Mouse (Mus musculus): Measurements from ENCODE around the gene Rpl5. TPM values are rescaled to one million over a fixed set of nuclear protein-coding genes. Genes with fewer than 3 reads are reported as not detected.

Rpl5 gene
- polyA plus RNA-seq, 1 experiment from 2014 or later = 81.1 TPM

GRCm38 (mm10) chr5:107938886-107939285, 38.6 kb downstream of the Rpl5 start:
- Histone ChIP-seq H3K9ac (replicated peaks; ENCODE audit: low read length) (no peak overlapping the region), H3K36me3 (ENCODE audit: insufficient read depth, low read length) (no peaks in the 10 kb centered on the region), H3K27me3 (ENCODE audit: insufficient read depth, low read length) (no peaks in the 10 kb centered on the region), H3K9me3 (ENCODE audit: low read length) (no peaks in the 10 kb centered on the region), H3K4me1 (ENCODE audit: insufficient read depth, low read length) (no peaks in the 10 kb centered on the region), H3K4me2 (replicated peaks; ENCODE audit: low read depth, low read length) (no peak overlapping the region), H3K4me3 (ENCODE audit: low read length) (no peak overlapping the region), H3K27ac (ENCODE audit: low read length) (no peak overlapping the region)
- WGBS = 94% methylated on average over 2 of the region's 2 CpGs
- no peak for ATAC-seq (ENCODE audit: low FRiP score, low TSS enrichment)

GRCm38 (mm10) chr5:107939701-107940100, 39.4 kb downstream of the Rpl5 start:
- no peak overlapping the region for H3K9ac ChIP-seq (replicated peaks; ENCODE audit: low read length)
- no peak for ATAC-seq (ENCODE audit: low FRiP score, low TSS enrichment)
- no peaks in the 10 kb centered on the region for H3K36me3 ChIP-seq (ENCODE audit: insufficient read depth, low read length)
- H3K9me3 ChIP-seq (ENCODE audit: low read length) = no peaks in the 10 kb centered on the region
- WGBS = 75% methylated on average over 3 of the region's 3 CpGs
- no peaks in the 10 kb centered on the region for H3K27me3 ChIP-seq (ENCODE audit: insufficient read depth, low read length)
- no peak overlapping the region for H3K4me3 ChIP-seq (ENCODE audit: low read length)
- no peaks in the 10 kb centered on the region for H3K4me1 ChIP-seq (ENCODE audit: insufficient read depth, low read length)
- no peak overlapping the region for H3K27ac ChIP-seq (ENCODE audit: low read length)
- no peak overlapping the region for H3K4me2 ChIP-seq (replicated peaks; ENCODE audit: low read depth, low read length)

DNA sequence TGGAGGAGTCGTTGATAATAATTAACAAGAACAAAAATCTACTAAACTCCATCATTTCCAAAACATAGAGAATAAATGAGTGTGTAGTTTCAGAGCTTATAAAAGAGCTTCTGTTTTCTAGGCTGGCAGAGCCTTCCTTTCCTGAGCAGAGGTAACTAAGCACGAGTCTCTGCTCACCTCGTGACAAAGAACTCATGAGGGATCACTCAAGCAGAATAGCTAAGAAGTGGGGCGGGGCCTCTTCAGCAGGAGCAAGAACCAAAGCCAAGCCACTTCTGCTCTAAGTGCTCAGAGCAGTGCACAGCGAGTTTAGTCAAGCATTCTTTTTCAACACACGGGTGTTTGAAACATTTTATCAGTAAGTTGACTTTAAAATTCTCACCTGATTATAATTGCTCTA, 40.9 kb downstream of the Rpl5 start:
- no peaks in the 10 kb centered on the region for H3K4me1 ChIP-seq (ENCODE audit: insufficient read depth, low read length)
- H3K27ac ChIP-seq (ENCODE audit: low read length) = no peak overlapping the region
- no peak overlapping the region for H3K4me3 ChIP-seq (ENCODE audit: low read length)
- no peak overlapping the region for H3K9ac ChIP-seq (replicated peaks; ENCODE audit: low read length)
- H3K4me2 ChIP-seq (replicated peaks; ENCODE audit: low read depth, low read length) = no peak overlapping the region
- 44% methylated on average over 6 of the region's 6 CpGs for WGBS
- H3K27me3 ChIP-seq (ENCODE audit: insufficient read depth, low read length) = no peaks in the 10 kb centered on the region
- no peaks in the 10 kb centered on the region for H3K9me3 ChIP-seq (ENCODE audit: low read length)
- no peaks in the 10 kb centered on the region for H3K36me3 ChIP-seq (ENCODE audit: insufficient read depth, low read length)
- ATAC-seq (ENCODE audit: low FRiP score, low TSS enrichment) = peak; percentile 57; the same call in 1 of the 2 replicates

DNA sequence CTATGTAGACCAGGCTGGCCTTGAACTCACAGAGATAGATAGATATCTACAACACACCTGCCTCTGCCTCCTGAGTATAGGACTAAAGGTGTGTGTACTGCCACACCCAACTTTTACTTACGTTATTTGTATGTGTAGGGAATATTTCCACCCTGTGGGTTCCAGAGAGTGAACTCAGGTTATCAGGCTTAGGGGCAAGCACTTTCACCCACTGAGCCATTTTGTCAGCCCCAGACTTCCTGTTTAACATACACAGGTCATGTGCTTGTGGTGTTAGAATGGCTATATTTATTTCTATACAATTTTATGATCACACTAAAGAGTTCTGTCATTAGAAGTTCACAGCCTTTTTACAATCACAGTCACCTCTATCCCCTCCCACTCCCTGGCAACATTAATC, 42.6 kb downstream of the Rpl5 start:
- WGBS = 83% methylated on average over 1 of the region's 1 CpGs
- no peak overlapping the region for H3K9ac ChIP-seq (replicated peaks; ENCODE audit: low read length)
- no peak overlapping the region for H3K4me2 ChIP-seq (replicated peaks; ENCODE audit: low read depth, low read length)
- no peaks in the 10 kb centered on the region for H3K9me3 ChIP-seq (ENCODE audit: low read length)
- H3K27me3 ChIP-seq (ENCODE audit: insufficient read depth, low read length) = no peaks in the 10 kb centered on the region
- no peaks in the 10 kb centered on the region for H3K36me3 ChIP-seq (ENCODE audit: insufficient read depth, low read length)
- H3K4me1 ChIP-seq (ENCODE audit: insufficient read depth, low read length) = no peaks in the 10 kb centered on the region
- no peak overlapping the region for H3K27ac ChIP-seq (ENCODE audit: low read length)
- no peak overlapping the region for H3K4me3 ChIP-seq (ENCODE audit: low read length)
- no peak for ATAC-seq (ENCODE audit: low FRiP score, low TSS enrichment)

GRCm38 (mm10) chr5:107943526-107943925, 43.2 kb downstream of the Rpl5 start:
- no peak for ATAC-seq (ENCODE audit: low FRiP score, low TSS enrichment)
- H3K27me3 ChIP-seq (ENCODE audit: insufficient read depth, low read length) = no peaks in the 10 kb centered on the region
- no peak overlapping the region for H3K27ac ChIP-seq (ENCODE audit: low read length)
- no peaks in the 10 kb centered on the region for H3K4me1 ChIP-seq (ENCODE audit: insufficient read depth, low read length)
- H3K9me3 ChIP-seq (ENCODE audit: low read length) = no peaks in the 10 kb centered on the region
- H3K9ac ChIP-seq (replicated peaks; ENCODE audit: low read length) = no peak overlapping the region
- no peaks in the 10 kb centered on the region for H3K36me3 ChIP-seq (ENCODE audit: insufficient read depth, low read length)
- 86% methylated on average over 6 of the region's 6 CpGs for WGBS
- no peak overlapping the region for H3K4me3 ChIP-seq (ENCODE audit: low read length)
- no peak overlapping the region for H3K4me2 ChIP-seq (replicated peaks; ENCODE audit: low read depth, low read length)

DNA sequence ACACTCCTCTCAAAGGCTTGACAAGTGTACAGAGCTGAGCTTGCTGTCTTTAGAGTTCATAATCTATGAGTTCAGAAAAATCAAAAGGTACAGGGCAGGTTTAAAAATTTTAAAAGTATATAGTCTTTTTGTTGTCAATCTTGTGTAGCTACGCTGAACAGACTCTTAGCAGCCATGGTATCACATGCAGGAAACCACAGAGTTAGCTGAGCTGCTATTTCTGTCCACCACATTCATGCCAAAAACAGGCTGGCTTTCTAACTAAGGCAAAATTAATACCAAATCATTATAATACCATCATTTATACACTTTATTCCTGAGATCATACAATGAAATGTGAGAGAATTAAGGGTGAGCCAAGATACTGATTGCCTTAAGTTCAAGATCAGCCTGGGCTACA, 46.2 kb downstream of the Rpl5 start:
- no peak for ATAC-seq (ENCODE audit: low FRiP score, low TSS enrichment)
- Histone ChIP-seq H3K4me2 (replicated peaks; ENCODE audit: low read depth, low read length) (no peak overlapping the region), H3K9ac (replicated peaks; ENCODE audit: low read length) (no peak overlapping the region), H3K27me3 (ENCODE audit: insufficient read depth, low read length) (no peaks in the 10 kb centered on the region), H3K27ac (ENCODE audit: low read length) (no peak overlapping the region), H3K9me3 (ENCODE audit: low read length) (no peaks in the 10 kb centered on the region), H3K4me1 (ENCODE audit: insufficient read depth, low read length) (no peaks in the 10 kb centered on the region), H3K36me3 (ENCODE audit: insufficient read depth, low read length) (no peaks in the 10 kb centered on the region), H3K4me3 (ENCODE audit: low read length) (no peak overlapping the region)
- WGBS = 97% methylated on average over 1 of the region's 1 CpGs

DNA sequence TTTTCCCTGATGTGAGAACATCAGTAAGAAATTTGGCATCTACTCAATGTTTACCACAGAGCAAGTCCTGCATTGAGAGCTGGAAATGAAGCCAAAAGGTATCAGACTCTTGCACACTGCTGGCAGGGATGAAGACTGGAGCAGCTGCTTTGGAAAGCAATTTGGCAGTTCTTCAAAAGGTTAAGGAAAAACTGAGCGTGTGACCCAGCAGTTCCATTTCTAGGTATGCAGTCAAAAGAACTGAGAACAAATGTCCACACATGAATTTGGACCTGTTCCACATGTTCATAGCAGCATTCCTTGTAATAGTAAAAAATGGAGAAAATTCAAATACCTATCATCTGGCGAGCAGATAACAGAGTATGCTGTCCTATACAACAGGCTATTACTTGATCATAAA, 47.2 kb downstream of the Rpl5 start:
- Histone ChIP-seq H3K27me3 (ENCODE audit: insufficient read depth, low read length) (no peaks in the 10 kb centered on the region), H3K4me3 (ENCODE audit: low read length) (no peak overlapping the region), H3K27ac (ENCODE audit: low read length) (no peak overlapping the region), H3K9me3 (ENCODE audit: low read length) (no peaks in the 10 kb centered on the region), H3K4me1 (ENCODE audit: insufficient read depth, low read length) (no peaks in the 10 kb centered on the region), H3K9ac (replicated peaks; ENCODE audit: low read length) (no peak overlapping the region), H3K36me3 (ENCODE audit: insufficient read depth, low read length) (no peaks in the 10 kb centered on the region), H3K4me2 (replicated peaks; ENCODE audit: low read depth, low read length) (no peak overlapping the region)
- WGBS = 60% methylated on average over 2 of the region's 2 CpGs
- no peak for ATAC-seq (ENCODE audit: low FRiP score, low TSS enrichment)

DNA sequence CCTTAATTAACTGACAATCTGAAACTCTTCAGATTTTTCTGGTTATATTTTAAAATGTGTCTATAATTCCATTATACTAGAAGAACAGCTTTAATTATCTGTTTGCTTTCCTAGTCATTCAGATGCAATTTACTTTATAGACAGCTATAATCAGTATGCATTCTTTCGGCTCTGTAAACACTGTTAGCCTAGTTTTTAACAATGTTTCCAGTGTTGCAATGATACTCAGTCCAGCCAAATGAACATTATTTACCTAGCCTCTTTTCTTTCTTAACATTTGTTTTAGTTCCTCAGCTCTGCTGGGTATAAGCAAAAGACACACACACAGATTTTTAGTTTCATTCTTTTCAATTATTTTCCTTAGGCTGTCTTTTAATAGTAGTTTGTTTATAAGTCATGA, 48.6 kb downstream of the Rpl5 start:
- Histone ChIP-seq H3K4me1 (ENCODE audit: insufficient read depth, low read length) (no peaks in the 10 kb centered on the region), H3K4me3 (ENCODE audit: low read length) (no peak overlapping the region), H3K9me3 (ENCODE audit: low read length) (no peaks in the 10 kb centered on the region), H3K27me3 (ENCODE audit: insufficient read depth, low read length) (no peaks in the 10 kb centered on the region), H3K4me2 (replicated peaks; ENCODE audit: low read depth, low read length) (no peak overlapping the region), H3K27ac (ENCODE audit: low read length) (no peak overlapping the region), H3K9ac (replicated peaks; ENCODE audit: low read length) (no peak overlapping the region), H3K36me3 (ENCODE audit: insufficient read depth, low read length) (no peaks in the 10 kb centered on the region)
- WGBS = 92% methylated on average over 1 of the region's 1 CpGs
- ATAC-seq (ENCODE audit: low FRiP score, low TSS enrichment) = no peak

- Histone ChIP-seq H3K4me1 (ENCODE audit: insufficient read depth, low read length) (no peaks in the 10 kb centered on the region), H3K9ac (replicated peaks; ENCODE audit: low read length) (no peak overlapping the region), H3K27me3 (ENCODE audit: insufficient read depth, low read length) (no peaks in the 10 kb centered on the region), H3K9me3 (ENCODE audit: low read length) (no peaks in the 10 kb centered on the region), H3K4me3 (ENCODE audit: low read length) (no peak overlapping the region), H3K4me2 (replicated peaks; ENCODE audit: low read depth, low read length) (no peak overlapping the region), H3K36me3 (ENCODE audit: insufficient read depth, low read length) (no peaks in the 10 kb centered on the region), H3K27ac (ENCODE audit: low read length) (no peak overlapping the region)
- no peak for ATAC-seq (ENCODE audit: low FRiP score, low TSS enrichment)
- WGBS = 87% methylated on average over 3 of the region's 3 CpGs
Observed at GRCm38 (mm10) chr5:107949607-107950006, 49.3 kb downstream of the Rpl5 start.

GRCm38 (mm10) chr5:107950643-107951042, 50.3 kb downstream of the Rpl5 start:
- 75% methylated on average over 5 of the region's 5 CpGs for WGBS
- no peak overlapping the region for H3K9ac ChIP-seq (replicated peaks; ENCODE audit: low read length)
- H3K4me1 ChIP-seq (ENCODE audit: insufficient read depth, low read length) = no peaks in the 10 kb centered on the region
- no peak overlapping the region for H3K4me3 ChIP-seq (ENCODE audit: low read length)
- no peaks in the 10 kb centered on the region for H3K27me3 ChIP-seq (ENCODE audit: insufficient read depth, low read length)
- no peaks in the 10 kb centered on the region for H3K36me3 ChIP-seq (ENCODE audit: insufficient read depth, low read length)
- no peak overlapping the region for H3K4me2 ChIP-seq (replicated peaks; ENCODE audit: low read depth, low read length)
- ATAC-seq (ENCODE audit: low FRiP score, low TSS enrichment) = no peak
- H3K9me3 ChIP-seq (ENCODE audit: low read length) = no peaks in the 10 kb centered on the region
- no peak overlapping the region for H3K27ac ChIP-seq (ENCODE audit: low read length)
